Mouse (Mus musculus) kidney, embryonic 14.5 days (tissue): ENCODE data around the gene Cisd2. TPM values are rescaled to one million over a fixed set of nuclear protein-coding genes. Genes with fewer than 3 reads are reported as not detected.

Experiments used
- ATAC-seq: fragments of 200-750 bp; cut with Nextera tagmentation; 2 replicates; pipeline ENCODE4 v1.8.0; 2017; ENCODE audit warnings: moderate number of reproducible peaks, mild to moderate bottlenecking, moderate TSS enrichment, moderate library complexity; ENCODE audit not compliant: low FRiP score, low TSS enrichment
- H3K27ac ChIP-seq: fragments of 300-500 bp; sonication (generic); 2 replicates; pipeline ENCODE4 v1.5.1; 2014; ENCODE audit warnings: low read depth, mild to moderate bottlenecking, low read length, moderate library complexity, mixed read lengths
- H3K27me3 ChIP-seq: fragments of 300-500 bp; sonication (generic); 2 replicates; pipeline ENCODE4 v1.6.1; 2014; ENCODE audit warnings: mild to moderate bottlenecking, low read length; ENCODE audit not compliant: control insufficient read depth, insufficient read depth
- H3K36me3 ChIP-seq: fragments of 300-500 bp; sonication (generic); 2 replicates; pipeline ENCODE4 v1.6.1; 2014; ENCODE audit warnings: low read length, mixed read lengths; ENCODE audit not compliant: control insufficient read depth, insufficient read depth
- H3K4me1 ChIP-seq: fragments of 300-500 bp; sonication (generic); 2 replicates; pipeline ENCODE4 v1.6.1; 2014; ENCODE audit warnings: low read length, mixed read lengths; ENCODE audit not compliant: control insufficient read depth, insufficient read depth
- H3K4me2 ChIP-seq: fragments of 300-500 bp; sonication (generic); replicated peaks from 2 replicates; pipeline ENCODE4 v1.6.1; 2014; ENCODE audit warnings: low read depth, mild to moderate bottlenecking, low read length
- H3K4me3 ChIP-seq: fragments of 300-500 bp; sonication (generic); 2 replicates; pipeline ENCODE4 v1.5.1; 2014; ENCODE audit warnings: mild to moderate bottlenecking, low read length
- H3K9ac ChIP-seq: fragments of 300-500 bp; sonication (generic); 2 replicates; pipeline ENCODE4 v1.6.1; 2014; ENCODE audit warnings: low read depth, mild to moderate bottlenecking, low read length, moderate library complexity
- H3K9me3 ChIP-seq: fragments of 300-500 bp; sonication (generic); 2 replicates; pipeline ENCODE4 v1.6.1; 2016; ENCODE audit warnings: low read length; ENCODE audit not compliant: control insufficient read depth
- WGBS: fragments of 180-500 bp; shearing (Covaris S2); extraction: QIAGEN DNeasy Blood & Tissue Kit; methylation state at CpG from one replicate; pipeline ENCODE4 v1.1.7; 2014; 5-methylcytosine and 5-hydroxymethylcytosine counted together
- polyA plus RNA-seq: library from polyadenylated mRNA; unstranded; fragments of >200 nt; fragmentation: Nextera tagmentation; extraction: Ambion mirVana; gene quantifications from 2 replicates; pipeline ENCODE4 v1.2.1, GENCODE M21; 2014

Gene Cisd2
- polyA plus RNA-seq, 1 experiment from 2014 or later: 73.2 TPM

- Histone ChIP-seq H3K9me3 (no peaks in the 10 kb centered on the region), H3K36me3 (peaks cover 17% of the 10 kb centered on the region; the same call in 1 of the 2 replicates), H3K27me3 (no peaks in the 10 kb centered on the region), H3K4me2 (no peak overlapping the region), H3K4me1 (no peaks in the 10 kb centered on the region), H3K27ac (no peak overlapping the region), H3K4me3 (no peak overlapping the region), H3K9ac (no peak overlapping the region)
- WGBS: 87% methylated on average over 9 of the region's 9 CpGs
- no peak for ATAC-seq
These were observed 20.5 kb downstream of the Cisd2 start for GRCm38 (mm10) chr3:135403211-135403610.

DNA sequence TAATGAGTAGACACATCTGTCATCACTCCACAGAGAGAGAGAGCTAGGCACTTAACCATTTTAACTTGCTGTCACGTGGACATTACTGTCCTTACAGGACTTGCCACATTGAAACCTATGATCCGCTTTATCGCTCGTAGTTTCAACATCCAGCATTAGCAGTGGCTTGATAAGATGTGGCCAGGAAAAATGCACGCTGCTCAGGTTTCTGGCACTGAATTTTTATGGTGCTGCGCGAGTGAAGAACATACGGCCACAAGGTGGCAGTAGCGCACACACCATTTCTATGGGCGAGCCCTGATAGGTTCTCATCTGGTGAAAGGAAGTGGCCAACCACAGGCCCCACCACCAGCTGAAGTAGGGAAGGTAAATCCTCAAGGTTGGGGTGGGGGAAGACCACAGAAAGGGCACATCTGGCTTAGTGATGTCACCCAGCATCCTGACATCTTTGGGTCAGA, 21.5 kb downstream of the Cisd2 start:
- H3K27ac ChIP-seq: no peak overlapping the region
- no peaks in the 10 kb centered on the region for H3K9me3 ChIP-seq
- no peak overlapping the region for H3K4me2 ChIP-seq
- H3K4me3 ChIP-seq: no peak overlapping the region
- 11% methylated on average over 10 of the region's 10 CpGs for WGBS
- H3K27me3 ChIP-seq: no peaks in the 10 kb centered on the region
- H3K4me1 ChIP-seq: no peaks in the 10 kb centered on the region
- peak; percentile 83 for ATAC-seq
- no peak overlapping the region for H3K9ac ChIP-seq
- peaks cover 13% of the 10 kb centered on the region; the same call in 1 of the 2 replicates for H3K36me3 ChIP-seq

- H3K9me3 ChIP-seq: no peaks in the 10 kb centered on the region
- 0 out of 2 replicates have a peak, but pooled peaks cover 2% of the 10 kb centered on the region for H3K4me1 ChIP-seq
- H3K4me2 ChIP-seq: no peak overlapping the region
- no peak overlapping the region for H3K27ac ChIP-seq
- H3K27me3 ChIP-seq: no peaks in the 10 kb centered on the region
- no peak overlapping the region for H3K9ac ChIP-seq
- no peak for ATAC-seq
- no peak overlapping the region for H3K4me3 ChIP-seq
- no peaks in the 10 kb centered on the region for H3K36me3 ChIP-seq
These were observed 26.6 kb downstream of the Cisd2 start for GRCm38 (mm10) chr3:135397112-135397511.

DNA sequence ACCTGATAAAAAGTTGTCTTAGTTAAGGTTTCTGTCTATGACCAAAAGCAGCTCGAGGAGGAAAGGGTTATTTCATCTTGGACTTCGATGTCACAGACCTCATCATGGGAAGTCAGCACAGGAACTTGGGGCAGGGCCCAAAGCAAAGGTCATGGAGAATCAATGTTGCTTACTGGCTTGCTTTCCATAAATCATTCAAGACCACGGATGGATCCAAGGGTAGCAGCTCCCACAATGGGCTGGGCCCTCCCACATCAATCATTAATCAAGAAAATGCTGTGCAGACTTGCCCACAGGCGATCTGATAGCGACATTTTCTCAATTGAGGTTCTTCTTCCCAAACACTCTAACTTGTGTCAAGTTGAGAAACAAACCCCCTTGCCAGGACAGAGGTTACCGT, 27.6 kb downstream of the Cisd2 start:
- Histone ChIP-seq H3K27ac (no peak overlapping the region), H3K36me3 (no peaks in the 10 kb centered on the region), H3K9ac (no peak overlapping the region), H3K4me2 (no peak overlapping the region), H3K9me3 (no peaks in the 10 kb centered on the region), H3K27me3 (no peaks in the 10 kb centered on the region), H3K4me1 (0 out of 2 replicates have a peak, but pooled peaks cover 2% of the 10 kb centered on the region), H3K4me3 (no peak overlapping the region)
- 10% methylated on average over 6 of the region's 6 CpGs for WGBS
- ATAC-seq: no peak

- Histone ChIP-seq H3K4me1 (0 out of 2 replicates have a peak, but pooled peaks cover 2% of the 10 kb centered on the region), H3K9me3 (no peaks in the 10 kb centered on the region), H3K9ac (no peak overlapping the region), H3K36me3 (no peaks in the 10 kb centered on the region), H3K27me3 (no peaks in the 10 kb centered on the region), H3K4me3 (no peak overlapping the region), H3K27ac (no peak overlapping the region), H3K4me2 (no peak overlapping the region)
- ATAC-seq: no peak
- 68% methylated on average over 5 of the region's 5 CpGs for WGBS
These were observed 28.6 kb downstream of the Cisd2 start for GRCm38 (mm10) chr3:135395085-135395484.

- Histone ChIP-seq H3K9me3 (no peaks in the 10 kb centered on the region), H3K27ac (no peak overlapping the region), H3K36me3 (no peaks in the 10 kb centered on the region), H3K9ac (no peak overlapping the region), H3K4me2 (no peak overlapping the region), H3K27me3 (no peaks in the 10 kb centered on the region), H3K4me1 (0 out of 2 replicates have a peak, but pooled peaks cover 2% of the 10 kb centered on the region), H3K4me3 (no peak overlapping the region)
- WGBS: 72% methylated on average over 6 of the region's 6 CpGs
- no peak for ATAC-seq
These were observed 30.5 kb downstream of the Cisd2 start for GRCm38 (mm10) chr3:135393186-135393585.

- ATAC-seq: no peak
- no peak overlapping the region for H3K9ac ChIP-seq
- H3K4me2 ChIP-seq: no peak overlapping the region
- no peaks in the 10 kb centered on the region for H3K27me3 ChIP-seq
- no peaks in the 10 kb centered on the region for H3K9me3 ChIP-seq
- no peak overlapping the region for H3K27ac ChIP-seq
- no peaks in the 10 kb centered on the region for H3K36me3 ChIP-seq
- H3K4me3 ChIP-seq: no peak overlapping the region
- WGBS: 95% methylated on average over 4 of the region's 4 CpGs
- no peaks in the 10 kb centered on the region for H3K4me1 ChIP-seq
These were observed 43.9 kb downstream of the Cisd2 start for GRCm38 (mm10) chr3:135379868-135380267.

GRCm38 (mm10) chr3:135377445-135377844, 46.3 kb downstream of the Cisd2 start:
- H3K4me2 ChIP-seq: no peak overlapping the region
- WGBS: 64% methylated on average over 10 of the region's 10 CpGs
- H3K9me3 ChIP-seq: no peaks in the 10 kb centered on the region
- H3K36me3 ChIP-seq: no peaks in the 10 kb centered on the region
- no peak overlapping the region for H3K27ac ChIP-seq
- no peaks in the 10 kb centered on the region for H3K27me3 ChIP-seq
- no peak overlapping the region for H3K9ac ChIP-seq
- H3K4me1 ChIP-seq: no peaks in the 10 kb centered on the region
- no peak for ATAC-seq
- H3K4me3 ChIP-seq: no peak overlapping the region

DNA sequence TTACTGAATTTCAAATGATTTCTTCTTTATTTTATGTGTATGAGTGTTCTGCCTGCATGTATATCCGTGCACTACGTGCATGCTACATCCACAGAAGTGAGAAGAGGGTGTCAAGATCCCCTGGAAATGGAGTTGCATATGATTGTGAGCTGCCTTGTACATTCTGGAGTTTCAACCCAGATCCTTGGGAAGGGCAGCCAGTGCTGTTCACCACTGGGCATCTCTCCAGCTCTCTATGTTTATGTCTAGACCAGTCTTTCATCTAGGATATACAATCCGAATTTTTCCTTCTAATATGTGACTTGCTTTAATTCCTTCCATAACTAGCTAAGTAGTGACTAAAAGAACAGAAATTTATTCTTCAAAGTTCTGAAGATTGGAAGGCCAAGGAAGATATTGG, 47.9 kb downstream of the Cisd2 start:
- Histone ChIP-seq H3K4me3 (no peak overlapping the region), H3K27me3 (no peaks in the 10 kb centered on the region), H3K27ac (no peak overlapping the region), H3K36me3 (no peaks in the 10 kb centered on the region), H3K4me2 (no peak overlapping the region), H3K9me3 (no peaks in the 10 kb centered on the region), H3K9ac (no peak overlapping the region), H3K4me1 (no peaks in the 10 kb centered on the region)
- no peak for ATAC-seq
- WGBS: 82% methylated on average over 3 of the region's 3 CpGs
